Mouse (Mus musculus): ENCODE measurements around the gene Ccdc121. TPM values are rescaled to one million over a fixed set of nuclear protein-coding genes. Genes with fewer than 3 reads are reported as not detected.
"Not testable (repeated sequence)": the region's sequence is repeated elsewhere in the genome, so short reads cannot be mapped to it uniquely, and the experiment has no call there.

The Ccdc121 gene
- polyA plus RNA-seq, 1 experiment from 2014 or later = 0.09 TPM

DNA sequence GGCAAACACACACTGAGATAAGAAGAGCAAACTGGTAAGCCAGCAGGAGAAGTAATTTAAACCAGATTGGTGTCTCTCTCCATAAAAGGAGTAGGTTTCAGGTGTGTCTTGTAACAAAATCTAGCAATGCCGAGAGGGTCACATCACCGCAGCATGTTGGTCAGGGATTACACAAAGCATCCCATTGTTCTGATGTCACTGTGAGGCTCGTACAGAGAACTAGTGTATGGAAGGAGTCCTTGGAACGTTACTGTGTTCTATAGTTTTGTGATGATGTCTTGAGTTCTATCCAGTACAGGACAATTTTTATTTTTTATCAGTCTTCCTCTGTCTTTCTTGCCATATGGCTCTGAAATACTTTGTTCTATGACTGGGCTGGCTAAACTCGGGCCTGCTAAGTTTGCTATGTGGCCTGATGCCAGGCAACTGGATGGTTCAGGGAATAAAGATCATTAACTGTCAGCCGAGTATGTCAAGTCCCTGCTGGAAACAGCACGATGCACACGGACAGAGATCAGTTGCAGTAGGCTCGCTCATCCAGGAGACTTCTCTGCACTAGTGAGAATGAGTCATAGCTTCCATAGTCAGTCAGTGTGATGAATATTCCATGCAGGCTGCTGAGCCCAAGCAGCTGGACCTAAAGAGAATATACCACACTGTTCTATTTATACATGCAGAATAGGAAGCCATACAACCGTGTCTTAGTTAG lies 24.1 kb upstream of the Ccdc121 start:
- Histone ChIP-seq H3K4me3 (no peak overlapping the region), H3K9me3 (replicated peaks) (no peaks in the 10 kb centered on the region), H3K27ac (replicated peaks) (no peak overlapping the region), H3K4me1 (no peaks in the 10 kb centered on the region), H3K36me3 (no peaks in the 10 kb centered on the region), H3K27me3 (ENCODE audit: low read depth, poor library complexity, severe bottlenecking) (no peaks in the 10 kb centered on the region)
- 75% methylated on average over 10 of the region's 10 CpGs for WGBS
- DNase-seq (ENCODE audit: low spot score) = no peak

DNA sequence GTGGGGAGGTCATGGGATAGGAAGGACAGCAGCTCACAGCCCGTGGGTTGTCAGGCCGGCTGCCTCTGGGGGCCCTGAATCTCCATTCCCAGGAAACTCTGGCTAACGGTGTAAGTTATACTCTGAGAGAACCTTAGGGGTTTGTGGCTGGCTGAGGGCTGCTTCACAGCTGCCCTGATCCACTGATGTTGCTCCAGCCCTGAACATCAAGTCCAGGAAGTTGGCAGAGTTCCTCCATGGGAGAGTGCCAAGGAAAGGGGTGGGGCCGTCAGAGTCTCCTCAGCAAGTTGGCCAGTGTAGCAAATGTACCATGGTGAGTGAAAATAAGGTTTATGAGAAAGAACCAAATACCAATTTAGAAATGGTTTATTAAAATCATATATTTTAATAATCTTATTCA lies 18.1 kb upstream of the Ccdc121 start:
- H3K9me3 ChIP-seq (replicated peaks) = no peaks in the 10 kb centered on the region
- WGBS = 84% methylated on average over 4 of the region's 4 CpGs
- no peaks in the 10 kb centered on the region for H3K27me3 ChIP-seq (ENCODE audit: low read depth, poor library complexity, severe bottlenecking)
- DNase-seq (ENCODE audit: low spot score) = no peak
- H3K4me1 ChIP-seq = peaks cover 5% of the 10 kb centered on the region; the same call in 1 of the 2 replicates
- H3K27ac ChIP-seq (replicated peaks) = no peak overlapping the region
- no peaks in the 10 kb centered on the region for H3K36me3 ChIP-seq
- H3K4me3 ChIP-seq = no peak overlapping the region

DNA sequence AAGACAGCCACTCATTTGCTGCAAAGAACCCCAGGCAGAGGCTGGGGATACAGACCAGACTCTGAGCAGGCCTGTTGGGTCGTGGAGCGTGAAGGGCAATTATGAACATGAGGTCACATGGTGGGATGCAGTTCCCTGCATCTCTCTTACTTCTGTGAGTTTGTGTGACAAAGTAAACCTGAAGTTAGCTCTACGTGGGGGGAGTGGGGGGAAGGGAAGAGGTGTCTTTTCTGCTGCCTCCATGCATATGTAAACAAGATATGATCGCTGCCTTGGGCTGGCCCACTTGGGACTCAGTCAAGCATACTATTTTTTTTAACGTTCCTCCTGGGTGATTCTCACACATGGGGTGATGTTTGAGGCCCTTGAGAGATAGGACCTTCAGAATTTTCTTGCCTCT lies 14.7 kb upstream of the Ccdc121 start:
- peaks cover 8% of the 10 kb centered on the region for H3K4me1 ChIP-seq
- H3K36me3 ChIP-seq = no peaks in the 10 kb centered on the region
- no peaks in the 10 kb centered on the region for H3K9me3 ChIP-seq (replicated peaks)
- H3K27ac ChIP-seq (replicated peaks) = no peak overlapping the region
- no peak for DNase-seq (ENCODE audit: low spot score)
- no peak overlapping the region for H3K4me3 ChIP-seq
- 74% methylated on average over 5 of the region's 5 CpGs for WGBS
- no peaks in the 10 kb centered on the region for H3K27me3 ChIP-seq (ENCODE audit: low read depth, poor library complexity, severe bottlenecking)

DNA sequence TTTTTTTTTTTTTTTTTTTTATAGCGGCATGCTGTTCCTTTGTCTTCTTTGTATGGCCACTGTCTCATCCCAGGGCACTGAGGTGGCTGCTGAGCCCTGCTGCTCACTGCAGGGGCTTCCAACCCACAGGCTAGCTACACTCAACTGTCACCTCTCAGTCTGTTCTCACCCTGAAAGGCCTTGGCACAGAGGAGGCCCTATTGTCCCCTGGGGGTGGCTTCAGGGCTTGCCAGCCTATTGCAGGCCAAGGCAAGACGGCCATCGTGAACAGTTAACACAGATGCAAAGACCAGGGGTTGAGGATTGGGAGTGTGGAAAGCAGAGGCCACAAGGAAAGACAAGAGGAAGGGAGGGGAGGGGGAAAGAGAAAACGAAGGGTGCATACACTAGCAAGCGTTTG lies 12.6 kb upstream of the Ccdc121 start:
- 64% methylated on average over 5 of the region's 5 CpGs for WGBS
- DNase-seq (ENCODE audit: low spot score) = no peak
- Histone ChIP-seq H3K9me3 (replicated peaks) (no peaks in the 10 kb centered on the region), H3K4me3 (no peak overlapping the region), H3K27ac (replicated peaks) (0 out of 2 replicates have a peak overlapping the region, but pooled peaks have one; percentile 33), H3K4me1 (peaks cover 8% of the 10 kb centered on the region), H3K36me3 (no peaks in the 10 kb centered on the region), H3K27me3 (ENCODE audit: low read depth, poor library complexity, severe bottlenecking) (no peaks in the 10 kb centered on the region)

DNA sequence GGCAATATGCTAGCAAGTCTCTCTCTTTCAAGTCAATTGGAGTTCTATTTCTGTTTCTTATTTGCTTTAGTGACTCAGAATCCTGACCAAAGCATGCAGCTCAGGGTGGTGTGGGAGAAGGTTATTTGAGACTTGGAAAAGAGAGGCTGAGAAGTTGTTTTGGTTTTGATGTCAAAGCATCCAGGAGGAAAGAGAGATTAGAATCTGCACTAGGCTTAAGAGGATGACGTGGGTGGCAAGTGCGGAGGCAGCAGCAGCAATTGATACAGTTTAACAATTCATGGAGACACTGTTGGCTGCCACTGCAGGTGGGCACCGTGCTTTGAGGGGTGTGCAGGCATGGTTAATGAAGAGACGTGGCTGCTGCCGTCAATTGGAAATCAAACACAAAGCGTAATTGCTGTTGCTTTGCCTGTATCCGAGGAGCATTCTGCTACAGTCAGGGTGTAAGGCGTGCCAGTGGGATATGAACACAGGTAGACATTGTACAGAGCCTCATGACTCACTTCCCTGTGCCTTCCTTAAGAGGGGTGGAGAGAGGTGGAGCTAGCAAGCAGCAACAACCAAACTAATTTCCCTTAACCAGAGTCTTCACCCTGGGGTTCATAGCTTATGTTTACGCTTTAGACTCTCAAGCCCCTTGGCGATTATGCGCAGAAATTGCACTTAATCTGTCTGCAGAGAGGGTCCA lies 10.3 kb upstream of the Ccdc121 start:
- no peaks in the 10 kb centered on the region for H3K27me3 ChIP-seq (ENCODE audit: low read depth, poor library complexity, severe bottlenecking)
- no peaks in the 10 kb centered on the region for H3K36me3 ChIP-seq
- H3K4me3 ChIP-seq = no peak overlapping the region
- no peak for DNase-seq (ENCODE audit: low spot score)
- no peak overlapping the region for H3K27ac ChIP-seq (replicated peaks)
- peaks cover 8% of the 10 kb centered on the region for H3K4me1 ChIP-seq
- no peaks in the 10 kb centered on the region for H3K9me3 ChIP-seq (replicated peaks)
- 76% methylated on average over 11 of the region's 11 CpGs for WGBS

DNA sequence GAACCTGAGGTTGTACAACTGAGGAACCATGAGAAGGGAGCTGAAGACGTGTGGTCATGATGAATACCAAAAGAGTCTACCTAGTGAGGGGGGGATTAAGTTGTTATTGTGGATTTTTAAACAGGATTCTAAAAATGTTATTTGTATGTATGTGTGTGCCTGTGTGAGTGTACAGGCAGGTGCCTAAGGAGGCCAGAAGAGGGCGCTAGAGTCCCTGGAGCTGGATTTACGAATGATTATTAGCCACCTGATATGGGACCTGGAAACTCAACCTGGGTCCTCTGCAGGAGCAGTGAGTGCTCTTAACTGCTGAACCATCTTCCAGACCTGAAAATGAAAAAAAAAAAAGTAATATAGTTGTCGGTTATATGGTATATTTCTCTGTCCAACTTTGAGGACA lies 7.9 kb upstream of the Ccdc121 start:
- Histone ChIP-seq H3K4me3 (no peak overlapping the region), H3K36me3 (no peaks in the 10 kb centered on the region), H3K4me1 (peaks cover 3% of the 10 kb centered on the region; the same call in 1 of the 2 replicates), H3K27me3 (ENCODE audit: low read depth, poor library complexity, severe bottlenecking) (no peaks in the 10 kb centered on the region), H3K9me3 (replicated peaks) (no peaks in the 10 kb centered on the region), H3K27ac (replicated peaks) (no peak overlapping the region)
- 79% methylated on average over 4 of the region's 4 CpGs for WGBS
- no peak for DNase-seq (ENCODE audit: low spot score)

DNA sequence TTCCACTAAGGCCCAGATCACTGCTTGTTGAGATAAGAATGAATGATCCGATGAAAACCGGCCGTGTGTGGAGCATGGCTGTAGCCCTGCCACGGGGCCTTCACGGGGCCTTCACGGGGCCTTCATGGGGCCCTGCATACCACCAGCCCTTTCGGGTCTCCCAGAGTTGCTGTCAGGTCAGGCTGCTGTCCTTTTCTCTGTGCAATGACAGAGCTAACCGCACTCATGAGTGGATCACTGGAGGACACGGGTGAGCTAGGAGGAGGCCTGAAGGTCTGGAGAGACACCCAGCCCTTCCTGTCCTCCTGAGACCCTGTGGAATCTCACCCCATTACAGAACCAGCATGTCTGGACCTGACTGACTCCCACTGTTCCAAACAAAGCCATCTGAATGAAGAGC lies 6.8 kb upstream of the Ccdc121 start:
- DNase-seq (ENCODE audit: low spot score) = no peak
- WGBS = 94% methylated on average over 9 of the region's 9 CpGs
- H3K27me3 ChIP-seq (ENCODE audit: low read depth, poor library complexity, severe bottlenecking) = no peaks in the 10 kb centered on the region
- no peak overlapping the region for H3K27ac ChIP-seq (replicated peaks)
- H3K36me3 ChIP-seq = no peaks in the 10 kb centered on the region
- H3K4me3 ChIP-seq = no peak overlapping the region
- no peaks in the 10 kb centered on the region for H3K4me1 ChIP-seq
- no peaks in the 10 kb centered on the region for H3K9me3 ChIP-seq (replicated peaks)

DNA sequence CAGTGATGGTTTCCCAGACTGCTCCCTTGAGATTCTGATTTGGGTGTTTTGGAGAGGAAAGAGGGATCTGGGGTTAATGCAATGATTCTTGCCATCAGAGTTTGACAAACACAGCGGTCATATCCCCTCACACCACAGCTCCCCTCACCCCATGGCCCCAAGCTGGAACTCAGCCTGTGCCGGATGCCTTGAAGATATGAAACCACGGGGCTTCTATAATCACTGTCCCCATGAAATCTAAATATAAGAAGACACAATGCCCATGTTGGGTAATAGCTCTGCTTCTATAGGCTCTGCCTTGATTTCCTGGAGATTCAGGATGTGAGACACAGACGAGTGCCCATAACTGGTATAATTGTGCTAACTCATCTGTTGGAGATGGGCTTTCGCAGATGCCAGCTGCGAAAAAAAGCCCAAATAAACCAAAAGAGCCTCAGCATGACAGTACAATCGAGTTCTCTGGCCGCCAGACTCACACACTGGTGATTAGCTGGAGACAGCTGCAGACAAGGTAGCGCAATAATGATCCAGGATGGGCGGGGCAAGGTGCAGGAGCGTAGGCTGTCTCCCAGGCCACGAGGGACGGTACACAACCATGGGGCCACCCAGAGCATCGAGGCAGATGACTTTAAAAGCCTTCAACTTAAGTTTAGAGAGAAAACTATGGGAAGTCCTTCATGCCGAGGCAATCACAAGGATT lies 1.3 kb upstream of the Ccdc121 start:
- no peak overlapping the region for H3K27ac ChIP-seq (replicated peaks)
- no peaks in the 10 kb centered on the region for H3K4me1 ChIP-seq
- no peaks in the 10 kb centered on the region for H3K9me3 ChIP-seq (replicated peaks)
- 91% methylated on average over 15 of the region's 15 CpGs for WGBS
- DNase-seq (ENCODE audit: low spot score) = no peak
- H3K36me3 ChIP-seq = no peaks in the 10 kb centered on the region
- H3K27me3 ChIP-seq (ENCODE audit: low read depth, poor library complexity, severe bottlenecking) = no peaks in the 10 kb centered on the region
- no peak overlapping the region for H3K4me3 ChIP-seq

DNA sequence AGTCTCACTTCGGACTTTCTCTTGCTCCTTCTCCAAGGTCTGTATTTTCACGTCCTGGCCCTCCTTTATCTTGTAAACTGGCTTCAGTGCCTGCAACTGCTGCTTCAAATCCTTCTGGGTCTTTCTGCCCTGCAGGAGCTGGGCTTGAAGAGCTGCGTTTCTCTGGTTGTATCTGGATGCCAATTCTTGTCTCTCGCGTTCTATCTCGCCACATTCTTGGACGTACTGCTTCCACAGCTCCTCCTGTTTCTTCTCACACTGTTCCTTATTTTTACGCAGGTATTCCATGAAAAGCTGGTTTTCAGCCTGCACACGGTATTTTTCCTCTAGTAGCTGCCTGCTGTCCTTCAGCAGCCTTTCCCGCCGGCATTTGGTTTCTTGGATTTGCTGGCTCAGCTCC lies 396 bp downstream of the Ccdc121 start:
- H3K27me3 ChIP-seq (ENCODE audit: low read depth, poor library complexity, severe bottlenecking); H3K27ac ChIP-seq (replicated peaks); H3K36me3 ChIP-seq; H3K4me3 ChIP-seq; DNase-seq (ENCODE audit: low spot score); H3K9me3 ChIP-seq (replicated peaks); H3K4me1 ChIP-seq: not testable (repeated sequence)
- 89% methylated on average over 11 of the region's 11 CpGs for WGBS

DNA sequence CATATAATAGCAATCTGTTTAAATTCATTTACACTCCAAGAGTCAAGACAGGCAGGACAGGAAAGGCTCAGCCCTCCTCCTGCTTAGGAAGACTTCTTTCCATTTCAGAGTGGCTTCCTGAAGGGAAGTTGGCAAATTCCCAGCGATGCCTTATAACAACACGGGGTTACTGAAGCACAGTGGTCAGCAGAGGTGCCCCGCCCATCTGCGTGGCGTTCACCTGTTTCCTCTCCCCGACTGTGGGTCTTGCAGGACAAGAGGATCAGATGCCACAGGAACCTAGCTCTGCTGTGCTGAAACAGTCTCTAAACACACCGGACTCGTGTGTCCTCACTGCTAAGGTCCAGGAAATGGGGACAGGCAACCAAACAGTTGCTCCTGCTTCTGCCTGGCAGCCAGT lies 5.9 kb downstream of the Ccdc121 start:
- no peak overlapping the region for H3K4me3 ChIP-seq
- H3K36me3 ChIP-seq = no peaks in the 10 kb centered on the region
- no peaks in the 10 kb centered on the region for H3K27me3 ChIP-seq (ENCODE audit: low read depth, poor library complexity, severe bottlenecking)
- 73% methylated on average over 8 of the region's 8 CpGs for WGBS
- no peaks in the 10 kb centered on the region for H3K4me1 ChIP-seq
- no peak for DNase-seq (ENCODE audit: low spot score)
- no peaks in the 10 kb centered on the region for H3K9me3 ChIP-seq (replicated peaks)
- no peak overlapping the region for H3K27ac ChIP-seq (replicated peaks)

DNA sequence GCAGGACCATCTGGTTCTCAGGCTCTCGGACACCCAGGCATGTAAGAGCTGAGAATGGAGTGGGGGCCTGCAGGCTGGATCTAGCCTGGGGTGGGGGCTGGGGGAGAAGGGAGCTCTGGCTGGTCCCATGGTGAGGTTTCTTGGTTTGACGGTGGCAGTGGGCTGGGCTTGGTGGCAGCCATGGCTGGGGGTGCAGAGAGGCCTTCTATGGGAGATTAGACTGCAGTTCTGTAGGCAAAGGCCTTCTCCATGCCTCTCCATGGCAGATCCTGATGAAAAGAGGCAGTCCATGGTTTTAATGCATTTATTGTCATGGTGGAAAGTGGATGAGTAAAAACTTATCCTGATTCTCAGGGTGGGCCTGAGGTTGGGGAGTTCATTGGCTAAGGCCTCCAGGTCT lies 7.8 kb downstream of the Ccdc121 start:
- Histone ChIP-seq H3K4me3 (no peak overlapping the region), H3K27me3 (ENCODE audit: low read depth, poor library complexity, severe bottlenecking) (no peaks in the 10 kb centered on the region), H3K9me3 (replicated peaks) (no peaks in the 10 kb centered on the region), H3K4me1 (no peaks in the 10 kb centered on the region), H3K36me3 (no peaks in the 10 kb centered on the region), H3K27ac (replicated peaks) (no peak overlapping the region)
- DNase-seq (ENCODE audit: low spot score) = no peak
- WGBS = 77% methylated on average over 2 of the region's 2 CpGs

DNA sequence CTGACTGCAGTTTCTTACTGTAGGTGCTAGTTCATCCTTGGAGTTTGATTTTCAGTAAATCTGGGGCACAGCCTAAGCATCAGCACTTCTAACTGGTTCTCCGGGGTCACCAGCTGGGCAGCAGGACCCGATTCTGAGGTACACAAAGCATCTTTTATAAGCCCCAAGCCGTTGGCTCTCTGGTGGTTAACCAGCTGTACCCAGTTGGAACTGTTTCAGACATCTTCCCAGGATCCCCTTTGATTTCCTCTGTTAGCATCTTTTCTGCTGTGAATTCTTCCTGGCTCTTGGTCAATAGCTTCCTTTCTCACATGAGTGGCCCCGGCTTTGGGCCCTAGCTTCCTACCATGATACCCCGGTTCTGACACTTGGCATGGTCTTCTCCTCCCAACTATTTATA lies 26.6 kb downstream of the Ccdc121 start:
- no peaks in the 10 kb centered on the region for H3K27me3 ChIP-seq (ENCODE audit: low read depth, poor library complexity, severe bottlenecking)
- H3K4me3 ChIP-seq = no peak overlapping the region
- no peak overlapping the region for H3K27ac ChIP-seq (replicated peaks)
- peaks cover 6% of the 10 kb centered on the region; the same call in 1 of the 2 replicates for H3K4me1 ChIP-seq
- H3K36me3 ChIP-seq = no peaks in the 10 kb centered on the region
- no peaks in the 10 kb centered on the region for H3K9me3 ChIP-seq (replicated peaks)
- WGBS = 90% methylated on average over 5 of the region's 5 CpGs
- no peak for DNase-seq (ENCODE audit: low spot score)

DNA sequence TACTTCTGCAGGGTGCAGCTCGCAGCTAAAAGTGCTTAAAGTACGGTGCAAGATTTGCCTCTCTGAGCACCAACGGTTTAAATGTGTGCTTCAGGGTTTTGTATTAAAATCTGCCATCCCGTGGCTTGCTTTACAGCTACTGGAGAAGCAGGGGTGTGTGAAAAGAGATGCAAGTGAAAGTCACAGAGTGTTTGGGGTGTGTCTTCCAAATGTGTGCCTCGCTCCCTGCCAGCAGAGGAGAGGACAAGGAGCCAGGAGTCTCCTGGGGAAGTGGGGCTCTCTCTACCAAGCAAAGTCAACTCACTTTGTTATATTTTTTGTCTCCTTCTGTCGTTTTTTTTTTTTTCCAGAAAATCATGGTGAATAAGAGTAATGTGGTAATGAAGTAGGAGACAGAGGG lies 34.7 kb downstream of the Ccdc121 start:
- H3K4me3 ChIP-seq = no peak overlapping the region
- no peak overlapping the region for H3K27ac ChIP-seq (replicated peaks)
- H3K36me3 ChIP-seq = no peaks in the 10 kb centered on the region
- no peak for DNase-seq (ENCODE audit: low spot score)
- peaks cover 6% of the 10 kb centered on the region for H3K9me3 ChIP-seq (replicated peaks)
- H3K27me3 ChIP-seq (ENCODE audit: low read depth, poor library complexity, severe bottlenecking) = no peaks in the 10 kb centered on the region
- 81% methylated on average over 6 of the region's 6 CpGs for WGBS
- peaks cover 4% of the 10 kb centered on the region; the same call in 1 of the 2 replicates for H3K4me1 ChIP-seq
